Mouse (Mus musculus): ENCODE measurements around the gene Tnfrsf13b. TPM values are rescaled to one million over a fixed set of nuclear protein-coding genes. Genes with fewer than 3 reads are reported as not detected.
"Not testable (repeated sequence)": the region's sequence is repeated elsewhere in the genome, so short reads cannot be mapped to it uniquely, and the experiment has no call there.

Gene Tnfrsf13b
- polyA plus RNA-seq, 1 experiment from 2014 or later, result 4.8 TPM

DNA sequence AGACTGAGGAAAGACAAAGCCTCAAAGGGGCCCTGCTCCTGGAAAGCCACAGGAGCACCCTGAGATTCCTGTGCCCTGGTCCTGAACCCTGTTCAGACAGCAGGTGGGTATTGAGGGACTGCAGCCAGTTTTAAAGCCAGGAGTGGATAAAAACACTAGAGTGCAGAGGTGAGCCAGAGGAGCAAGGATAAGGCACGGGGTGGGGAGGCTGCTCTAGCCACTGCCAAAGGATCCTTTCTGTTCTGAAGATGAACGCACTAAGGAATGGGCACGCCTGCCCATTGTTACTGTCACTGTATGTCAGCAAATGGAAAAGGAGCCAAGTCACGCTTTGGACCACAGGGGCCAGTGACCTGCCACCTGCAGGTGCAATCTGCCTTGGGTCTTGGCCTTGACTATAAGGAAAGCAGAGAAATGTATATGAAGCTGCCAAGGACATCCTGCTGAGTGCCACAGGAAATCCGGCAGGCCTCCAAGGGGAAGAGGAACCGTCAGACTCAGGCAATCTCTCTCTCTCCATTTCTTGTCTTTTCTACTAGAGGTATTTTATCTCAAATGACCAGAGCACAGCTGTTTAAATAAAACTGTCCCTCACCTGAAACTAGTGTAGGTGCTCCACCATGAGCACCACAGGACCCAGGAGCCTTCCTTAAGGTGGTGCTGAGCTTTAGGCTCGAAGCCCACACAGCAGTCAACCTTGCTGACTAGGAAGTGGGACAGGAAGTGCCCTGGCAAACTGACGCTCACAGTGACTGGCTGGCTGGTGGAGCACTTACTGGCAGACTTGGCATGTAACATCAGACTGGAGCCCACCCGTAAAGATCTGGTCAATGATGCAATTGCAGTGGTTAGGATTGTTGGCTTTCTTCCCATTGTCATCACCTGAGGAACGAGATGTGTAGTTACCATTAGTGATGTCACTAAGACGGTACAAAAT, 33.5 kb downstream of the Tnfrsf13b start:
- Histone ChIP-seq H3K36me3 (ENCODE audit: control insufficient read depth, insufficient read depth) (peaks cover 13% of the 10 kb centered on the region; the same call in 1 of the 2 replicates), H3K4me3 (ENCODE audit: low read depth, low read length) (no peak overlapping the region), H3K4me2 (ENCODE audit: low read depth, low read length) (no peak overlapping the region), H3K9ac (ENCODE audit: low read depth, low read length) (no peak overlapping the region), H3K9me3 (replicated peaks; ENCODE audit: control insufficient read depth, low read length) (no peaks in the 10 kb centered on the region), H3K27ac (ENCODE audit: low read length) (peak overlapping the region; percentile 15; the same call in 1 of the 2 replicates), H3K4me1 (ENCODE audit: control insufficient read depth, low read depth, low read length) (no peaks in the 10 kb centered on the region), H3K27me3 (ENCODE audit: control insufficient read depth, insufficient read depth, low read depth, low read length) (no peaks in the 10 kb centered on the region)
- ATAC-seq (ENCODE audit: low read depth), result no peak
- WGBS (ENCODE audit: insufficient replicate concordance), result 39% methylated on average over 11 of the region's 11 CpGs

- 76% methylated on average over 13 of the region's 13 CpGs for WGBS (ENCODE audit: insufficient replicate concordance)
Measured at GRCm38 (mm10) chr11:61161121-61161520, 34.6 kb downstream of the Tnfrsf13b start.

GRCm38 (mm10) chr11:61162776-61163175, 36.2 kb downstream of the Tnfrsf13b start:
- Histone ChIP-seq H3K36me3 (ENCODE audit: control insufficient read depth, insufficient read depth) (peaks cover 13% of the 10 kb centered on the region), H3K9ac (ENCODE audit: low read depth, low read length) (no peak overlapping the region), H3K27ac (ENCODE audit: low read length) (no peak overlapping the region), H3K4me1 (ENCODE audit: control insufficient read depth, low read depth, low read length) (no peaks in the 10 kb centered on the region), H3K27me3 (ENCODE audit: control insufficient read depth, insufficient read depth, low read depth, low read length) (no peaks in the 10 kb centered on the region), H3K4me3 (ENCODE audit: low read depth, low read length) (no peak overlapping the region), H3K4me2 (ENCODE audit: low read depth, low read length) (no peak overlapping the region), H3K9me3 (replicated peaks; ENCODE audit: control insufficient read depth, low read length) (no peaks in the 10 kb centered on the region)
- no peak for ATAC-seq (ENCODE audit: low read depth)
- WGBS (ENCODE audit: insufficient replicate concordance), result 85% methylated on average over 14 of the region's 14 CpGs

More at GRCm38 (mm10) chr11:61161121-61161520, 34.6 kb downstream of the Tnfrsf13b start:
- Histone ChIP-seq H3K36me3 (ENCODE audit: control insufficient read depth, insufficient read depth) (peaks cover 13% of the 10 kb centered on the region; the same call in 1 of the 2 replicates), H3K4me3 (ENCODE audit: low read depth, low read length) (no peak overlapping the region), H3K9ac (ENCODE audit: low read depth, low read length) (no peak overlapping the region), H3K27ac (ENCODE audit: low read length) (no peak overlapping the region), H3K4me2 (ENCODE audit: low read depth, low read length) (no peak overlapping the region), H3K4me1 (ENCODE audit: control insufficient read depth, low read depth, low read length) (no peaks in the 10 kb centered on the region), H3K27me3 (ENCODE audit: control insufficient read depth, insufficient read depth, low read depth, low read length) (no peaks in the 10 kb centered on the region), H3K9me3 (replicated peaks; ENCODE audit: control insufficient read depth, low read length) (no peaks in the 10 kb centered on the region)
- no peak for ATAC-seq (ENCODE audit: low read depth)

DNA sequence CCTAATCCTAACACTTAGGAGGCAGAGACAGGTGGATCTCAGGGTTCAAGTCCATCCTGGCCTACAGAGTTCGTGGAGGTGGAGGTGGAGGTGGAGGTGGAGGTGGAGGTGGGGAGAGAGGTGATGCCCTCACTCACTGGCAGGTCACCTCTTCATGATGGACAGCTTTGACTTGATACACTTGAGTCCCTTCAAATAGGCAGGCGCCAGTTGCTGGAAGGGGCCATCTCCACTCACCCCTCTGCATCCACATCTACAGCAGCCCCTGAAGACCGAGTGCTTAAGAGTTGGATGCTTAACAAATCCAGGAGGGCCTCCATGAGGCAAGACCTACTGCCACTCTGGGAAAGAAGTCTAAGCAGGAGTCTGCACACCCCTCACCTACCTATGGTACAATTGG, 36.8 kb downstream of the Tnfrsf13b start:
- Histone ChIP-seq H3K4me3 (ENCODE audit: low read depth, low read length) (no peak overlapping the region), H3K36me3 (ENCODE audit: control insufficient read depth, insufficient read depth) (peaks cover 13% of the 10 kb centered on the region), H3K27ac (ENCODE audit: low read length) (no peak overlapping the region), H3K9ac (ENCODE audit: low read depth, low read length) (no peak overlapping the region), H3K4me1 (ENCODE audit: control insufficient read depth, low read depth, low read length) (no peaks in the 10 kb centered on the region), H3K4me2 (ENCODE audit: low read depth, low read length) (no peak overlapping the region), H3K27me3 (ENCODE audit: control insufficient read depth, insufficient read depth, low read depth, low read length) (no peaks in the 10 kb centered on the region), H3K9me3 (replicated peaks; ENCODE audit: control insufficient read depth, low read length) (no peaks in the 10 kb centered on the region)
- WGBS (ENCODE audit: insufficient replicate concordance), result 65% methylated on average over 3 of the region's 3 CpGs
- no peak for ATAC-seq (ENCODE audit: low read depth)

- H3K4me2 ChIP-seq (ENCODE audit: low read depth, low read length), result no peak overlapping the region
- no peaks in the 10 kb centered on the region for H3K9me3 ChIP-seq (replicated peaks; ENCODE audit: control insufficient read depth, low read length)
- no peak overlapping the region for H3K27ac ChIP-seq (ENCODE audit: low read length)
- H3K27me3 ChIP-seq (ENCODE audit: control insufficient read depth, insufficient read depth, low read depth, low read length), result no peaks in the 10 kb centered on the region
- no peak overlapping the region for H3K4me3 ChIP-seq (ENCODE audit: low read depth, low read length)
- ATAC-seq (ENCODE audit: low read depth), result no peak
- H3K4me1 ChIP-seq (ENCODE audit: control insufficient read depth, low read depth, low read length), result no peaks in the 10 kb centered on the region
- H3K9ac ChIP-seq (ENCODE audit: low read depth, low read length), result no peak overlapping the region
- WGBS (ENCODE audit: insufficient replicate concordance), result 81% methylated on average over 6 of the region's 6 CpGs
- H3K36me3 ChIP-seq (ENCODE audit: control insufficient read depth, insufficient read depth), result peaks cover 10% of the 10 kb centered on the region
Measured at GRCm38 (mm10) chr11:61164366-61164765, 37.8 kb downstream of the Tnfrsf13b start.

GRCm38 (mm10) chr11:61164881-61165280, 38.3 kb downstream of the Tnfrsf13b start:
- Histone ChIP-seq H3K27me3 (ENCODE audit: control insufficient read depth, insufficient read depth, low read depth, low read length) (no peaks in the 10 kb centered on the region), H3K9me3 (replicated peaks; ENCODE audit: control insufficient read depth, low read length) (no peaks in the 10 kb centered on the region), H3K27ac (ENCODE audit: low read length) (no peak overlapping the region), H3K9ac (ENCODE audit: low read depth, low read length) (no peak overlapping the region), H3K4me2 (ENCODE audit: low read depth, low read length) (no peak overlapping the region), H3K36me3 (ENCODE audit: control insufficient read depth, insufficient read depth) (peaks cover 10% of the 10 kb centered on the region), H3K4me3 (ENCODE audit: low read depth, low read length) (no peak overlapping the region), H3K4me1 (ENCODE audit: control insufficient read depth, low read depth, low read length) (no peaks in the 10 kb centered on the region)
- no peak for ATAC-seq (ENCODE audit: low read depth)
- WGBS (ENCODE audit: insufficient replicate concordance), result 79% methylated on average over 10 of the region's 10 CpGs

- no peak for ATAC-seq (ENCODE audit: low read depth)
- peaks cover 13% of the 10 kb centered on the region for H3K4me1 ChIP-seq (ENCODE audit: control insufficient read depth, low read depth, low read length)
- no peak overlapping the region for H3K4me3 ChIP-seq (ENCODE audit: low read depth, low read length)
- H3K9ac ChIP-seq (ENCODE audit: low read depth, low read length), result no peak overlapping the region
- no peaks in the 10 kb centered on the region; the same call in 1 of the 2 replicates for H3K36me3 ChIP-seq (ENCODE audit: control insufficient read depth, insufficient read depth)
- H3K27me3 ChIP-seq (ENCODE audit: control insufficient read depth, insufficient read depth, low read depth, low read length), result no peaks in the 10 kb centered on the region
- H3K9me3 ChIP-seq (replicated peaks; ENCODE audit: control insufficient read depth, low read length), result no peaks in the 10 kb centered on the region
- no peak overlapping the region for H3K4me2 ChIP-seq (ENCODE audit: low read depth, low read length)
- H3K27ac ChIP-seq (ENCODE audit: low read length), result no peak overlapping the region
- 73% methylated on average over 5 of the region's 5 CpGs for WGBS (ENCODE audit: insufficient replicate concordance)
Measured at GRCm38 (mm10) chr11:61170184-61170583, 43.6 kb downstream of the Tnfrsf13b start.

GRCm38 (mm10) chr11:61173477-61173876, 46.9 kb downstream of the Tnfrsf13b start:
- Histone ChIP-seq H3K4me2 (ENCODE audit: low read depth, low read length) (peak overlapping the region; percentile 99; the same call in 1 of the 2 replicates), H3K4me1 (ENCODE audit: control insufficient read depth, low read depth, low read length) (peaks cover 19% of the 10 kb centered on the region)
- not testable (repeated sequence) for H3K4me3 ChIP-seq (ENCODE audit: low read depth, low read length); H3K9ac ChIP-seq (ENCODE audit: low read depth, low read length); H3K36me3 ChIP-seq (ENCODE audit: control insufficient read depth, insufficient read depth); H3K9me3 ChIP-seq (replicated peaks; ENCODE audit: control insufficient read depth, low read length); H3K27me3 ChIP-seq (ENCODE audit: control insufficient read depth, insufficient read depth, low read depth, low read length); H3K27ac ChIP-seq (ENCODE audit: low read length); ATAC-seq (ENCODE audit: low read depth)
- 46% methylated on average over 15 of the region's 15 CpGs for WGBS (ENCODE audit: insufficient replicate concordance)

DNA sequence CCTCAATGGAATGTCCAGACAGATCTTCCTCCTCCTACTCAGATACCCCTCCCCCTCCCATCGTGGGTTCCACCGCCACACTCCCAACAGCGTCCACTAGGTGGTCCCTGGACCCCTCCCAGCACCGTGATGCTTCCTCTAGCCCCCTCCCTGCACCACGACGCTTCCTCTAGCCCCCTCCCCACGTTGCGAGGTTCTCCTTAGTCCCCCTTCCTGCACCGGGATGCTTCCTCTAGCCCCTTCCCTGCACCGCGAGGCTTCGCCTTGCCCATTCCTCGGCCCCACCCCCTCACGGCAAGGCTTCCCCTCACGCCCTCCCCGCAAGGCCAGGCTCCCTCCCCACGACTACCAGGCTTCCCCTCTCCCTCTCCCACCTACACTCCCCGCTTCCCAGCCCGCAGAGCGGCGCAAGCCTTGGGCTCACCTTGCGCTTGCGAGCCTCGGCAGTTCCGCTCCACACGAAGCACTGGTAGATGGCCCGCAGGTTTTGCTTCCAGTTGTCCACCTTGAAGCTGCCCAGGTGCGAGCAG, 47.8 kb downstream of the Tnfrsf13b start:
- peaks cover 19% of the 10 kb centered on the region for H3K4me1 ChIP-seq (ENCODE audit: control insufficient read depth, low read depth, low read length)
- H3K4me3 ChIP-seq (ENCODE audit: low read depth, low read length), result peak overlapping the region; percentile 83
- peak overlapping the region; percentile 96 for H3K9ac ChIP-seq (ENCODE audit: low read depth, low read length)
- 1% methylated on average over 28 of the region's 28 CpGs for WGBS (ENCODE audit: insufficient replicate concordance)
- no peak for ATAC-seq (ENCODE audit: low read depth)
- H3K9me3 ChIP-seq (replicated peaks; ENCODE audit: control insufficient read depth, low read length), result no peaks in the 10 kb centered on the region
- H3K27ac ChIP-seq (ENCODE audit: low read length), result peak overlapping the region; percentile 85
- H3K36me3 ChIP-seq (ENCODE audit: control insufficient read depth, insufficient read depth), result no peaks in the 10 kb centered on the region
- H3K27me3 ChIP-seq (ENCODE audit: control insufficient read depth, insufficient read depth, low read depth, low read length), result no peaks in the 10 kb centered on the region
- peak overlapping the region; percentile 99 for H3K4me2 ChIP-seq (ENCODE audit: low read depth, low read length)
